9 mouse cellular contexts compared by ENCODE assay signal in the genomic region with DNA sequence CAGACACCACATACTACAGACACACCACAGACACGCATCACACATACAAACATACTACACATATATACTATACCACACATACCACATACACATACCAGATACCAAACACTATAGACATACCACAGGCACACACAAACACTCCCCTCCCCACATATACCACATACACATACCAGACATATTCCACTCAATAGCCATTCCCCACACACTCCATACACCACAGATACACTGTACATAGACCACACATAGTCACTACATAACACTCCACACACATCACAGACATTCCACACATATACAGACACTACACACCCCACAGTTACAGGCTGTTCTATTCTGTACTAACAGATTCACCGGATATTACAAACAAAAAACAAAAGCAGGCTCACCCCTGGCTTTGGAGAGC. TPM values are rescaled to one million over a fixed set of nuclear protein-coding genes. Genes with fewer than 3 reads are reported as not detected.
DNase-seq lines count a peak whose midpoint lies in the region; ATAC-seq and TF ChIP-seq lines count a peak whose summit lies in the region.
"Had no signal": no experiment of that assay in that cellular context is flagged by ENCODE, and none has a peak within 500 bp of the region (broad histone marks: within the 10 kb centered on the region; RNA-seq: fewer than 3 reads in every experiment).

No protein-coding gene starts in this region.

- H3K9me3 ChIP-seq in heart, embryonic 14.5 days (ENCODE audit: control insufficient read depth, low read length), result no peaks in the 10 kb centered on the region
- no peaks in the 10 kb centered on the region for H3K9me3 ChIP-seq in hindbrain, embryonic 11.5 days (ENCODE audit: control insufficient read depth, low read length)
- H3K9me3 ChIP-seq in midbrain, embryonic 14.5 days (ENCODE audit: control insufficient read depth, low read length), result no peaks in the 10 kb centered on the region

- WGBS in heart, embryonic 14.5 days, result 54% methylated on average over 2 of the region's 2 CpGs
- WGBS in hindbrain, embryonic 11.5 days, result 77% methylated on average over 2 of the region's 2 CpGs
- 86% methylated on average over 2 of the region's 2 CpGs for WGBS in midbrain, embryonic 14.5 days

- peak overlapping the region; percentile 67 for H3K4me2 ChIP-seq in heart, embryonic 14.5 days (ENCODE audit: low read length)
- H3K4me2 ChIP-seq in hindbrain, embryonic 11.5 days (replicated peaks; ENCODE audit: low read depth, low read length), result peak overlapping the region; percentile 22
- peak overlapping the region; percentile 69 for H3K4me2 ChIP-seq in midbrain, embryonic 14.5 days (ENCODE audit: low read length)

- H3K4me1 ChIP-seq in heart, embryonic 14.5 days (ENCODE audit: control insufficient read depth in 2 of 2, insufficient read depth in 2 of 2, low read length in 2 of 2), result peaks cover 2 to 21% of the 10 kb centered on the region in 2 experiments; a peak in 1 of 4 replicates
- peaks cover 3% of the 10 kb centered on the region for H3K4me1 ChIP-seq in cortical plate, adult 2 months (ENCODE audit: control insufficient read depth, insufficient read depth, low read length)
- H3K4me1 ChIP-seq in hindbrain, embryonic 11.5 days (replicated peaks; ENCODE audit: control insufficient read depth, insufficient read depth, low read length), result no peaks in the 10 kb centered on the region
- peaks cover 26% of the 10 kb centered on the region for H3K4me1 ChIP-seq in midbrain, embryonic 14.5 days (ENCODE audit: control insufficient read depth, insufficient read depth, low read length)

- H3K36me3 ChIP-seq in heart, embryonic 14.5 days (ENCODE audit: control insufficient read depth, insufficient read depth, low read length), result no peaks in the 10 kb centered on the region
- H3K36me3 ChIP-seq in hindbrain, embryonic 11.5 days (ENCODE audit: control insufficient read depth, insufficient read depth, low read length), result no peaks in the 10 kb centered on the region
- no peaks in the 10 kb centered on the region for H3K36me3 ChIP-seq in midbrain, embryonic 14.5 days (ENCODE audit: control insufficient read depth, insufficient read depth, low read length)

- peak overlapping the region; percentile 22 to 97; a peak in 3 of 4 replicates for H3K4me3 ChIP-seq in heart, embryonic 14.5 days (ENCODE audit: control insufficient read depth in 1 of 2, insufficient read depth in 1 of 2, low read depth in 1 of 2, low read length in 2 of 2)
- H3K4me3 ChIP-seq in cortical plate, adult 2 months (ENCODE audit: insufficient read depth, low read length), result peak overlapping the region; percentile 98
- peak overlapping the region; percentile 24 for H3K4me3 ChIP-seq in hindbrain, embryonic 11.5 days (ENCODE audit: low read depth, low read length)
- peak overlapping the region; percentile 100 for H3K4me3 ChIP-seq in midbrain, embryonic 14.5 days (replicated peaks; ENCODE audit: low read depth, low read length)

- ATAC-seq in heart, embryonic 14.5 days (ENCODE audit: insufficient number of reproducible peaks, insufficient read depth, low FRiP score, low read depth), result no peak
- no peak for ATAC-seq in hindbrain, embryonic 11.5 days (ENCODE audit: low FRiP score)
- no peak for ATAC-seq in midbrain, embryonic 14.5 days (ENCODE audit: low FRiP score, low TSS enrichment)

- H3K27ac ChIP-seq in heart, embryonic 14.5 days (replicated peaks in 1 of 2; ENCODE audit: control insufficient read depth in 1 of 2, insufficient read depth in 1 of 2, low read depth in 2 of 2, low read length in 2 of 2), result peak overlapping the region in 1 of 2 experiments; percentile 65; a peak in 2 of 4 replicates
- no peak overlapping the region for H3K27ac ChIP-seq in cortical plate, adult 2 months (ENCODE audit: insufficient read depth, low read length)
- no peak overlapping the region for H3K27ac ChIP-seq in hindbrain, embryonic 11.5 days (ENCODE audit: low read depth, low read length)
- H3K27ac ChIP-seq in midbrain, embryonic 14.5 days (replicated peaks; ENCODE audit: low read depth, low read length), result no peak overlapping the region

- H3K27me3 ChIP-seq in heart, embryonic 14.5 days (ENCODE audit: control insufficient read depth, insufficient read depth, low read length), result no peaks in the 10 kb centered on the region
- H3K27me3 ChIP-seq in hindbrain, embryonic 11.5 days (ENCODE audit: control insufficient read depth, insufficient read depth, low read length), result no peaks in the 10 kb centered on the region
- no peaks in the 10 kb centered on the region for H3K27me3 ChIP-seq in midbrain, embryonic 14.5 days (ENCODE audit: control insufficient read depth, insufficient read depth, low read length)

- TF ChIP-seq POLR2A in cortical plate, adult 2 months (IDR thresholded peaks at IDR 0.05; ENCODE audit: extremely low read depth, insufficient read depth, low read length), result no peak

- DNase-seq in heart, postnatal 4 days, result no peak
- DNase-seq in hindbrain, embryonic 11.5 days (ENCODE audit: low spot score), result no peak
- no peak for DNase-seq in midbrain, embryonic 14.5 days
- no peak for DNase-seq in left cerebral cortex, adult 8-10 months (ENCODE audit: low spot score in 2 of 2)
- no peak for DNase-seq in urinary bladder, postnatal 14 days (ENCODE audit: low spot score)
- no peak for DNase-seq in urinary bladder, postnatal 10 days (ENCODE audit: low spot score)
- DNase-seq: adrenal gland, postnatal 36 days had no signal

- H3K9ac ChIP-seq in heart, embryonic 14.5 days (ENCODE audit: low read length), result peak overlapping the region; percentile 100
- 0 out of 2 replicates have a peak overlapping the region, but pooled peaks have one; percentile 27 for H3K9ac ChIP-seq in hindbrain, embryonic 11.5 days (ENCODE audit: low read depth, low read length)
- H3K9ac ChIP-seq in midbrain, embryonic 14.5 days (replicated peaks; ENCODE audit: low read length), result peak overlapping the region; percentile 55

- TF ChIP-seq CTCF in cortical plate, adult 2 months (IDR thresholded peaks at IDR 0.05; ENCODE audit: extremely low read depth, insufficient read depth, low read length), result no peak

RNA-seq across cellular contexts. Expression of a gene that starts 2.3 kb away (rescaled TPM):
- 209 and 215 TPM in 2 replicates for polyA plus RNA-seq in heart, embryonic 14.5 days (2014; fragmentation: Nextera tagmentation; extraction: Ambion mirVana)
- total RNA-seq in heart, postnatal 4 days (2021), result 100 to 1,000 TPM; 571 to 581 TPM
- 313 and 317 TPM in 2 replicates for polyA plus RNA-seq in cortical plate, adult 2 months (2012; rRNA removed)
- 96.0 and 106 TPM in 2 replicates for polyA plus RNA-seq in hindbrain, embryonic 11.5 days (2014; fragmentation: Nextera tagmentation; extraction: Ambion mirVana)
- 152 and 181 TPM in 2 replicates for polyA plus RNA-seq in midbrain, embryonic 14.5 days (2014; fragmentation: Nextera tagmentation; extraction: Ambion mirVana)
- 100 to 1,000 TPM; 544 to 579 (median 556) TPM for total RNA-seq in left cerebral cortex, adult 8-10 months (2022)

Comparison
In these comparisons a context has a peak if more than half of its experiments do, and no peak if none do; other contexts are left out.
1. H3K4me3 ChIP-seq: peak in every context shown above with its lines; median percentile 100 in midbrain, embryonic 14.5 days; 98 in cortical plate, adult 2 months; 60 in heart, embryonic 14.5 days; 24 in hindbrain, embryonic 11.5 days.
2. H3K9ac ChIP-seq: peak in every context shown above with its lines; median percentile 100 in heart, embryonic 14.5 days; 55 in midbrain, embryonic 14.5 days; 27 in hindbrain, embryonic 11.5 days.